Mouse (Mus musculus) bone marrow macrophage, adult 2 months (primary cell): Measurements from ENCODE around the gene Pdzd2. TPM values are rescaled to one million over a fixed set of nuclear protein-coding genes. Genes with fewer than 3 reads are reported as not detected.

Experiments used
- H3K27ac ChIP-seq: 2 replicates; pipeline ENCODE4 v1.5.1; 2012; ENCODE audit warnings: low read depth, low read length; ENCODE audit not compliant: insufficient read depth
- H3K4me1 ChIP-seq: 2 replicates; pipeline ENCODE4 v1.6.1; 2012; ENCODE audit warnings: low read length; ENCODE audit not compliant: control insufficient read depth, insufficient read depth
- H3K4me3 ChIP-seq: 2 replicates; pipeline ENCODE4 v1.5.1; 2012; ENCODE audit warnings: mild to moderate bottlenecking, low read length, moderate library complexity; ENCODE audit not compliant: insufficient read depth
- CTCF ChIP-seq: IDR thresholded peaks from 2 replicates; pipeline ENCODE4 v1.5.1; 2012; ENCODE audit warnings: low read depth, mild to moderate bottlenecking, low read length, moderate library complexity
- POLR2A ChIP-seq: IDR thresholded peaks from 2 replicates; pipeline ENCODE4 v1.6.1; 2012; ENCODE audit warnings: mild to moderate bottlenecking, low read depth, low read length, borderline replicate concordance
- polyA plus RNA-seq: library from polyadenylated mRNA; stranded (reverse); fragments of >200 nt; gene quantifications from 2 replicates; pipeline ENCODE4 v1.2.4, GENCODE M21; 2012; ENCODE audit not compliant: missing spikeins, insufficient read depth, insufficient read length

Gene Pdzd2
- polyA plus RNA-seq, 1 experiment = not detected

GRCm38 (mm10) chr15:12548696-12549095, 191.0 kb downstream of the Pdzd2 start:
- H3K27ac ChIP-seq = no peak overlapping the region
- TF ChIP-seq CTCF = no peak
- no peak for TF ChIP-seq POLR2A
- no peak overlapping the region for H3K4me3 ChIP-seq
- H3K4me1 ChIP-seq = no peaks in the 10 kb centered on the region

- Histone ChIP-seq H3K4me1 (no peaks in the 10 kb centered on the region), H3K4me3 (no peak overlapping the region), H3K27ac (no peak overlapping the region)
- TF ChIP-seq CTCF (no peak), POLR2A (no peak)
These were observed 191.9 kb downstream of the Pdzd2 start for GRCm38 (mm10) chr15:12547640-12548405.

GRCm38 (mm10) chr15:12546781-12547180, 192.9 kb downstream of the Pdzd2 start:
- Histone ChIP-seq H3K4me1 (no peaks in the 10 kb centered on the region), H3K27ac (no peak overlapping the region), H3K4me3 (no peak overlapping the region)
- TF ChIP-seq POLR2A (no peak), CTCF (no peak)

- TF ChIP-seq CTCF (no peak), POLR2A (no peak)
- Histone ChIP-seq H3K4me1 (no peaks in the 10 kb centered on the region), H3K4me3 (no peak overlapping the region), H3K27ac (no peak overlapping the region)
These were observed 194.1 kb downstream of the Pdzd2 start for GRCm38 (mm10) chr15:12545671-12546070.

- no peak for TF ChIP-seq CTCF
- no peak for TF ChIP-seq POLR2A
- Histone ChIP-seq H3K27ac (no peak overlapping the region), H3K4me1 (no peaks in the 10 kb centered on the region), H3K4me3 (no peak overlapping the region)
These were observed 194.5 kb downstream of the Pdzd2 start for GRCm38 (mm10) chr15:12545220-12545619.

GRCm38 (mm10) chr15:12543686-12544325, 195.9 kb downstream of the Pdzd2 start:
- TF ChIP-seq POLR2A (no peak), CTCF (no peak)
- no peaks in the 10 kb centered on the region for H3K4me1 ChIP-seq
- no peak overlapping the region for H3K4me3 ChIP-seq
- H3K27ac ChIP-seq = no peak overlapping the region

GRCm38 (mm10) chr15:12542316-12542715, 197.4 kb downstream of the Pdzd2 start:
- Histone ChIP-seq H3K4me1 (no peaks in the 10 kb centered on the region), H3K27ac (no peak overlapping the region), H3K4me3 (no peak overlapping the region)
- TF ChIP-seq CTCF = no peak
- TF ChIP-seq POLR2A = no peak

- no peak for TF ChIP-seq CTCF
- no peak for TF ChIP-seq POLR2A
- Histone ChIP-seq H3K4me3 (no peak overlapping the region), H3K4me1 (no peaks in the 10 kb centered on the region), H3K27ac (no peak overlapping the region)
These were observed 200.0 kb downstream of the Pdzd2 start for GRCm38 (mm10) chr15:12539618-12540302.

- Histone ChIP-seq H3K4me3 (no peak overlapping the region), H3K4me1 (no peaks in the 10 kb centered on the region), H3K27ac (no peak overlapping the region)
- TF ChIP-seq CTCF (no peak), POLR2A (no peak)
These were observed 206.5 kb downstream of the Pdzd2 start for GRCm38 (mm10) chr15:12533254-12533653.

GRCm38 (mm10) chr15:12532568-12532967, 207.2 kb downstream of the Pdzd2 start:
- no peak overlapping the region for H3K4me3 ChIP-seq
- no peak overlapping the region for H3K27ac ChIP-seq
- TF ChIP-seq CTCF (no peak), POLR2A (no peak)
- no peaks in the 10 kb centered on the region for H3K4me1 ChIP-seq
